ENCODE assay signal across 13 mouse cellular contexts in the genomic region with DNA sequence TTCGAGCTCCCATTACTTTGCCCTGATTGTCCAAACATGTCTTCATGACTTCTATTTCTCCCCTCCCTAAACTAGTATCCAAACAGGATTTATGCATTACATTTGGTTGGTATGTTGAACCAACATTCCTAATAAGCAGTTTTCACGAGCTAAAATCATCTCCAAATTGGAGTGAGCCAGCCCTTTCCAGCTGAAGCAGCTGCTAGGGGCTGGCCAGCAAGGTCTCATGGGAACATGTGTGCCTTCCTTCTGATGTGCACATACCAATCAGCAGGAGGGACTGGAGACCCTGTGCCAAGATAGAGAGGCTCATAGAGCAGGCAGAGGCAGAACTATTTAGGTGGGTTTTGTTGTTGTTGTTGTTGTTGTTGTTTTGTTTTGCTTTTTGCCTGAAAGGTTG.
DNase-seq lines count a peak whose midpoint lies in the region; ATAC-seq and TF ChIP-seq lines count a peak whose summit lies in the region.
"Had no signal": no experiment of that assay in that cellular context is flagged by ENCODE, and none has a peak within 500 bp of the region (broad histone marks: within the 10 kb centered on the region; RNA-seq: fewer than 3 reads in every experiment).

No protein-coding gene starts in this region.

- no peak for TF ChIP-seq CTCF in gastrocnemius, adult 2 months (IDR thresholded peaks at IDR 0.05)

- H3K4me2 ChIP-seq in neural tube, embryonic 15.5 days: no peak overlapping the region
- H3K4me2 ChIP-seq: hindbrain, embryonic 13.5 days had no signal

- no peaks in the 10 kb centered on the region for H3K36me3 ChIP-seq in neural tube, embryonic 15.5 days
- H3K36me3 ChIP-seq: hindbrain, embryonic 13.5 days had no signal

- 53% methylated on average over 2 of the region's 2 CpGs for WGBS in neural tube, embryonic 15.5 days

- peak; percentile 41 for DNase-seq in gastrocnemius, adult 2 months
- DNase-seq in gastrocnemius, postnatal 10 days: no peak
- DNase-seq in kidney, postnatal 10 days: peak; percentile 45
- DNase-seq in kidney, adult 8-10 months: no peak
- peak; percentile 29 for DNase-seq in testis, postnatal 14 days (ENCODE audit: low spot score)
- no peak for DNase-seq in testis, postnatal 10 days (ENCODE audit: low spot score)
- DNase-seq: adrenal gland, adult 2 months; liver, postnatal 0 days; thymus, postnatal 4 days had no signal

- 0 out of 2 replicates have a peak, but pooled peaks cover 12% of the 10 kb centered on the region for H3K4me1 ChIP-seq in neural tube, embryonic 15.5 days

- no peaks in the 10 kb centered on the region for H3K27me3 ChIP-seq in neural tube, embryonic 15.5 days (replicated peaks)
- H3K27me3 ChIP-seq: CH12.LX; hindbrain, embryonic 13.5 days had no signal

- H3K9ac ChIP-seq in neural tube, embryonic 15.5 days (replicated peaks): no peak overlapping the region
- H3K9ac ChIP-seq: hindbrain, embryonic 13.5 days; liver, postnatal 0 days had no signal

- intact Hi-C loops in gastrocnemius, adult 2 months (cut with DNase I): no loop called here

- H3K4me3 ChIP-seq in gastrocnemius, adult 2 months: no peak overlapping the region
- no peak overlapping the region for H3K4me3 ChIP-seq in neural tube, embryonic 15.5 days (replicated peaks)
- H3K4me3 ChIP-seq: erythroblast, embryonic 14.5 days; hindbrain, embryonic 13.5 days had no signal

- no peak overlapping the region for H3K27ac ChIP-seq in gastrocnemius, adult 2 months
- no peak overlapping the region for H3K27ac ChIP-seq in neural tube, embryonic 15.5 days (replicated peaks)

- H3K9me3 ChIP-seq in neural tube, embryonic 15.5 days (replicated peaks): no peaks in the 10 kb centered on the region
- H3K9me3 ChIP-seq: hindbrain, embryonic 13.5 days had no signal

- no peak for ATAC-seq in neural tube, embryonic 15.5 days (ENCODE audit: low FRiP score)
- ATAC-seq: liver, postnatal 0 days had no signal

Comparison
In these comparisons a context has a peak if more than half of its experiments do, and no peak if none do; other contexts are left out.
1. DNase-seq: peak in gastrocnemius, adult 2 months (single experiment), kidney, postnatal 10 days (single experiment) and testis, postnatal 14 days (single experiment); none in gastrocnemius, postnatal 10 days (single experiment), kidney, adult 8-10 months (0 of 2) and testis, postnatal 10 days (single experiment).